ENCODE assay signal across 8 mouse cellular contexts in the genomic region with DNA sequence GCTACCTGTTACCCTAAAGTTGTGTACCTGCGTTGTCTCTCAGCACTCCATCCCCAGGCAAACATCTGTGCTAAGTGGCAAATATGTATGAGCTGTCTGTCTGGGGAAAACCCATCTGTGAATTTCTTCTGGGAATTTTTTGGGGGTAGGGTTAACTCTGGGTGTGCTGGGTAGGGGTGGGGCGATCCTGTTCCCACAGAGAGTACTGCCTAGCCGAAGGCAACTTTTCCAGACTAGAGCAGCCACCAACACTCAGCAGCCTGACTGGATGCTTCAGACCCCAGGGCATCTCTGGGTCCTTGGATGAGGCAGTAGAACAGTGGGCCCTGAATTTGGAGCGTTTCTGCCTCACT. TPM values are rescaled to one million over a fixed set of nuclear protein-coding genes. Genes with fewer than 3 reads are reported as not detected.
DNase-seq lines count a peak whose midpoint lies in the region; ATAC-seq and TF ChIP-seq lines count a peak whose summit lies in the region.

No protein-coding gene starts in this region.

- H3K4me2 ChIP-seq in forebrain, embryonic 14.5 days (ENCODE audit: low read length): no peak overlapping the region
- no peak overlapping the region for H3K4me2 ChIP-seq in forebrain, embryonic 11.5 days (ENCODE audit: low read depth, low read length, severe bottlenecking)
- 0 out of 2 replicates have a peak overlapping the region, but pooled peaks have one; percentile 69 for H3K4me2 ChIP-seq in liver, embryonic 12.5 days
- H3K4me2 ChIP-seq in liver, postnatal 0 days (ENCODE audit: low read depth, low read length): no peak overlapping the region
- H3K4me2 ChIP-seq in intestine, embryonic 16.5 days (ENCODE audit: low read depth, low read length): no peak overlapping the region

- H3K27ac ChIP-seq in forebrain, embryonic 14.5 days (ENCODE audit: low read depth, low read length): no peak overlapping the region
- no peak overlapping the region for H3K27ac ChIP-seq in forebrain, embryonic 11.5 days (ENCODE audit: low read depth, low read length)
- no peak overlapping the region for H3K27ac ChIP-seq in liver, embryonic 12.5 days
- no peak overlapping the region for H3K27ac ChIP-seq in liver, postnatal 0 days (ENCODE audit: low read depth)
- peak overlapping the region; percentile 70 for H3K27ac ChIP-seq in embryonic facial prominence, embryonic 10.5 days (replicated peaks)
- H3K27ac ChIP-seq in intestine, embryonic 16.5 days (ENCODE audit: low read length): no peak overlapping the region; the same call in 1 of the 2 replicates

- no peaks in the 10 kb centered on the region for H3K36me3 ChIP-seq in forebrain, embryonic 14.5 days (ENCODE audit: control insufficient read depth, insufficient read depth, low read length)
- H3K36me3 ChIP-seq in forebrain, embryonic 11.5 days (ENCODE audit: control insufficient read depth, insufficient read depth, low read length): no peaks in the 10 kb centered on the region
- H3K36me3 ChIP-seq in liver, embryonic 12.5 days: no peaks in the 10 kb centered on the region
- H3K36me3 ChIP-seq in liver, postnatal 0 days (replicated peaks; ENCODE audit: insufficient read depth, low read length): no peaks in the 10 kb centered on the region
- H3K36me3 ChIP-seq in embryonic facial prominence, embryonic 10.5 days (replicated peaks): no peaks in the 10 kb centered on the region
- H3K36me3 ChIP-seq in intestine, embryonic 16.5 days (ENCODE audit: control insufficient read depth, insufficient read depth, low read length): no peaks in the 10 kb centered on the region

- no peak for TF ChIP-seq EP300 in liver, postnatal 0 days (IDR thresholded peaks at IDR 0.05; ENCODE audit: low read depth)

- no peak for ATAC-seq in forebrain, embryonic 14.5 days
- no peak for ATAC-seq in forebrain, embryonic 11.5 days (replicated peaks; ENCODE audit: low FRiP score)
- no peak for ATAC-seq in liver, embryonic 12.5 days
- ATAC-seq in liver, postnatal 0 days: no peak
- no peak for ATAC-seq in intestine, embryonic 16.5 days

- no peak overlapping the region for H3K4me3 ChIP-seq in forebrain, embryonic 14.5 days (ENCODE audit: low read depth, low read length)
- H3K4me3 ChIP-seq in forebrain, embryonic 11.5 days (ENCODE audit: low read depth, low read length): no peak overlapping the region
- H3K4me3 ChIP-seq in liver, embryonic 12.5 days: no peak overlapping the region
- no peak overlapping the region for H3K4me3 ChIP-seq in liver, postnatal 0 days (ENCODE audit: low read depth, low read length)
- no peak overlapping the region for H3K4me3 ChIP-seq in embryonic facial prominence, embryonic 10.5 days
- no peak overlapping the region for H3K4me3 ChIP-seq in intestine, embryonic 16.5 days (ENCODE audit: low read length)

- WGBS in forebrain, embryonic 14.5 days: 23% methylated on average over 4 of the region's 4 CpGs
- WGBS in forebrain, embryonic 11.5 days: 26% methylated on average over 4 of the region's 4 CpGs
- 19% methylated on average over 4 of the region's 4 CpGs for WGBS in liver, embryonic 12.5 days (ENCODE audit: insufficient replicate concordance)
- 22% methylated on average over 4 of the region's 4 CpGs for WGBS in liver, postnatal 0 days (ENCODE audit: insufficient replicate concordance)
- WGBS in embryonic facial prominence, embryonic 10.5 days: 23% methylated on average over 4 of the region's 4 CpGs
- 26% methylated on average over 4 of the region's 4 CpGs for WGBS in intestine, embryonic 16.5 days

- H3K9ac ChIP-seq in forebrain, embryonic 14.5 days (ENCODE audit: low read length): peak overlapping the region; percentile 29; the same call in 1 of the 2 replicates
- no peak overlapping the region for H3K9ac ChIP-seq in forebrain, embryonic 11.5 days (ENCODE audit: low read length)
- H3K9ac ChIP-seq in liver, embryonic 12.5 days: no peak overlapping the region
- no peak overlapping the region for H3K9ac ChIP-seq in liver, postnatal 0 days (replicated peaks)
- H3K9ac ChIP-seq in intestine, embryonic 16.5 days (ENCODE audit: low read depth, low read length): 0 out of 2 replicates have a peak overlapping the region, but pooled peaks have one; percentile 34

- TF ChIP-seq CTCF in liver, postnatal 0 days (IDR thresholded peaks at IDR 0.05; ENCODE audit: low read depth): no peak

- no peak for DNase-seq in forebrain, embryonic 14.5 days (ENCODE audit: low spot score)
- DNase-seq in forebrain, embryonic 11.5 days (ENCODE audit: low spot score): no peak
- no peak for DNase-seq in liver, postnatal 0 days
- DNase-seq in embryonic facial prominence, embryonic 10.5 days (ENCODE audit: low spot score): no peak
- DNase-seq in right cerebral cortex, adult 2 months (ENCODE audit: low spot score in 2 of 2): no peak
- no peak for DNase-seq in embryo, embryonic 9.5 days (ENCODE audit: extremely low spot score)

- H3K4me1 ChIP-seq in forebrain, embryonic 14.5 days (ENCODE audit: control insufficient read depth, insufficient read depth, low read length): peaks cover 15% of the 10 kb centered on the region
- H3K4me1 ChIP-seq in forebrain, embryonic 11.5 days (replicated peaks; ENCODE audit: control insufficient read depth, insufficient read depth, low read length): peaks cover 17% of the 10 kb centered on the region
- peaks cover 45% of the 10 kb centered on the region for H3K4me1 ChIP-seq in liver, embryonic 12.5 days
- peaks cover 6% of the 10 kb centered on the region; the same call in 1 of the 2 replicates for H3K4me1 ChIP-seq in liver, postnatal 0 days (ENCODE audit: insufficient read depth)
- peaks cover 72% of the 10 kb centered on the region for H3K4me1 ChIP-seq in embryonic facial prominence, embryonic 10.5 days
- peaks cover 26% of the 10 kb centered on the region for H3K4me1 ChIP-seq in intestine, embryonic 16.5 days (ENCODE audit: control insufficient read depth, insufficient read depth, low read length)

- H3K27me3 ChIP-seq in forebrain, embryonic 14.5 days (replicated peaks; ENCODE audit: control insufficient read depth, insufficient read depth, low read length): 0 out of 2 replicates have a peak, but pooled peaks cover 9% of the 10 kb centered on the region
- peaks cover 28% of the 10 kb centered on the region for H3K27me3 ChIP-seq in forebrain, embryonic 11.5 days (ENCODE audit: control insufficient read depth, insufficient read depth, low read length)
- H3K27me3 ChIP-seq in liver, embryonic 12.5 days (replicated peaks): peaks cover 82% of the 10 kb centered on the region
- peaks cover 26% of the 10 kb centered on the region for H3K27me3 ChIP-seq in liver, postnatal 0 days (ENCODE audit: insufficient read depth, low read length)
- H3K27me3 ChIP-seq in embryonic facial prominence, embryonic 10.5 days (replicated peaks; ENCODE audit: low read depth, poor library complexity, severe bottlenecking): peaks cover 61% of the 10 kb centered on the region
- no peaks in the 10 kb centered on the region for H3K27me3 ChIP-seq in intestine, embryonic 16.5 days (replicated peaks; ENCODE audit: control insufficient read depth, insufficient read depth, low read length)

- H3K9me3 ChIP-seq in forebrain, embryonic 14.5 days (replicated peaks; ENCODE audit: control insufficient read depth, low read length): no peaks in the 10 kb centered on the region
- H3K9me3 ChIP-seq in forebrain, embryonic 11.5 days (ENCODE audit: control insufficient read depth, low read length): no peaks in the 10 kb centered on the region
- H3K9me3 ChIP-seq in liver, embryonic 12.5 days (replicated peaks): no peaks in the 10 kb centered on the region
- no peaks in the 10 kb centered on the region for H3K9me3 ChIP-seq in liver, postnatal 0 days (ENCODE audit: low read length)
- H3K9me3 ChIP-seq in embryonic facial prominence, embryonic 10.5 days: no peaks in the 10 kb centered on the region
- no peaks in the 10 kb centered on the region for H3K9me3 ChIP-seq in intestine, embryonic 16.5 days (ENCODE audit: control insufficient read depth, low read length)

RNA-seq across cellular contexts. Expression of a gene that starts 1.3 kb away (rescaled TPM):
- 10.5 and 11.6 TPM in 2 replicates for polyA plus RNA-seq in forebrain, embryonic 14.5 days (2014; fragmentation: Nextera tagmentation; extraction: Ambion mirVana)
- polyA plus RNA-seq in forebrain, embryonic 11.5 days (2014; fragmentation: Nextera tagmentation; extraction: Ambion mirVana): 10.8 and 11.4 TPM in 2 replicates
- 5.2 and 5.3 TPM in 2 replicates for polyA plus RNA-seq in liver, embryonic 12.5 days (2016; fragmentation: Nextera tagmentation; extraction: Ambion mirVana)
- polyA plus RNA-seq in liver, postnatal 0 days (2015; fragmentation: Nextera tagmentation; extraction: Ambion mirVana): 22.1 and 27.8 TPM in 2 replicates
- polyA plus RNA-seq in embryonic facial prominence, embryonic 10.5 days (2016; fragmentation: Nextera tagmentation; extraction: Ambion mirVana): 26.7 and 27.2 TPM in 2 replicates
- 62.9 and 69.6 TPM in 2 replicates for polyA plus RNA-seq in intestine, embryonic 16.5 days (2015; fragmentation: Nextera tagmentation; extraction: Ambion mirVana)

RNA-seq across cellular contexts. Expression of a gene that starts 11.9 kb away (rescaled TPM):
- polyA plus RNA-seq in forebrain, embryonic 14.5 days (2014; fragmentation: Nextera tagmentation; extraction: Ambion mirVana): 32.4 and 38.4 TPM in 2 replicates
- 28.4 and 31.8 TPM in 2 replicates for polyA plus RNA-seq in forebrain, embryonic 11.5 days (2014; fragmentation: Nextera tagmentation; extraction: Ambion mirVana)
- polyA plus RNA-seq in liver, embryonic 12.5 days (2016; fragmentation: Nextera tagmentation; extraction: Ambion mirVana): 19.3 and 21.6 TPM in 2 replicates
- 18.3 and 19.6 TPM in 2 replicates for polyA plus RNA-seq in liver, postnatal 0 days (2015; fragmentation: Nextera tagmentation; extraction: Ambion mirVana)
- polyA plus RNA-seq in embryonic facial prominence, embryonic 10.5 days (2016; fragmentation: Nextera tagmentation; extraction: Ambion mirVana): 27.2 and 34.2 TPM in 2 replicates
- polyA plus RNA-seq in intestine, embryonic 16.5 days (2015; fragmentation: Nextera tagmentation; extraction: Ambion mirVana): 62.7 and 74.1 TPM in 2 replicates

RNA-seq across cellular contexts. Expression of a gene that starts 23.1 kb away (rescaled TPM):
- polyA plus RNA-seq in forebrain, embryonic 14.5 days (2014; fragmentation: Nextera tagmentation; extraction: Ambion mirVana): 91.5 and 112 TPM in 2 replicates
- 79.0 and 83.9 TPM in 2 replicates for polyA plus RNA-seq in forebrain, embryonic 11.5 days (2014; fragmentation: Nextera tagmentation; extraction: Ambion mirVana)
- polyA plus RNA-seq in liver, embryonic 12.5 days (2016; fragmentation: Nextera tagmentation; extraction: Ambion mirVana): 72.3 and 73.6 TPM in 2 replicates
- polyA plus RNA-seq in liver, postnatal 0 days (2015; fragmentation: Nextera tagmentation; extraction: Ambion mirVana): 63.2 and 73.2 TPM in 2 replicates
- polyA plus RNA-seq in embryonic facial prominence, embryonic 10.5 days (2016; fragmentation: Nextera tagmentation; extraction: Ambion mirVana): 74.1 and 84.1 TPM in 2 replicates
- polyA plus RNA-seq in intestine, embryonic 16.5 days (2015; fragmentation: Nextera tagmentation; extraction: Ambion mirVana): 119 and 126 TPM in 2 replicates

RNA-seq across cellular contexts. Expression of a gene that starts 36.2 kb away (rescaled TPM):
- polyA plus RNA-seq in forebrain, embryonic 14.5 days (2014; fragmentation: Nextera tagmentation; extraction: Ambion mirVana): 34.0 and 50.3 TPM in 2 replicates
- polyA plus RNA-seq in forebrain, embryonic 11.5 days (2014; fragmentation: Nextera tagmentation; extraction: Ambion mirVana): 11.9 and 13.5 TPM in 2 replicates
- polyA plus RNA-seq in liver, embryonic 12.5 days (2016; fragmentation: Nextera tagmentation; extraction: Ambion mirVana): 0.31 and 0.38 TPM in 2 replicates
- 0.06 and 0.21 TPM in 2 replicates for polyA plus RNA-seq in liver, postnatal 0 days (2015; fragmentation: Nextera tagmentation; extraction: Ambion mirVana)
- 4.0 and 4.7 TPM in 2 replicates for polyA plus RNA-seq in embryonic facial prominence, embryonic 10.5 days (2016; fragmentation: Nextera tagmentation; extraction: Ambion mirVana)
- 3.9 TPM in 2 replicates for polyA plus RNA-seq in intestine, embryonic 16.5 days (2015; fragmentation: Nextera tagmentation; extraction: Ambion mirVana)

RNA-seq across cellular contexts. Expression of a gene that starts 36.5 kb away (rescaled TPM):
- 197 and 234 TPM in 2 replicates for polyA plus RNA-seq in forebrain, embryonic 14.5 days (2014; fragmentation: Nextera tagmentation; extraction: Ambion mirVana)
- polyA plus RNA-seq in forebrain, embryonic 11.5 days (2014; fragmentation: Nextera tagmentation; extraction: Ambion mirVana): 237 and 252 TPM in 2 replicates
- polyA plus RNA-seq in liver, embryonic 12.5 days (2016; fragmentation: Nextera tagmentation; extraction: Ambion mirVana): 170 and 187 TPM in 2 replicates
- polyA plus RNA-seq in liver, postnatal 0 days (2015; fragmentation: Nextera tagmentation; extraction: Ambion mirVana): 141 TPM in 2 replicates
- 244 and 262 TPM in 2 replicates for polyA plus RNA-seq in embryonic facial prominence, embryonic 10.5 days (2016; fragmentation: Nextera tagmentation; extraction: Ambion mirVana)
- polyA plus RNA-seq in intestine, embryonic 16.5 days (2015; fragmentation: Nextera tagmentation; extraction: Ambion mirVana): 316 and 334 TPM in 2 replicates

Comparison
In these comparisons a context has a peak if more than half of its experiments do, and no peak if none do; other contexts are left out.
1. H3K9ac ChIP-seq: peak in forebrain, embryonic 14.5 days (single experiment) and intestine, embryonic 16.5 days (single experiment); none in forebrain, embryonic 11.5 days (single experiment), liver, embryonic 12.5 days (single experiment) and liver, postnatal 0 days (single experiment).